Mouse (Mus musculus) B cell, adult 2 months (primary cell): Measurements from ENCODE around the gene Osbpl2.

Source experiments
- DNase-seq, 2 experiments: peaks; one replicate each; pipeline ENCODE4 v3.0.0; 2022

Gene Osbpl2

DNA sequence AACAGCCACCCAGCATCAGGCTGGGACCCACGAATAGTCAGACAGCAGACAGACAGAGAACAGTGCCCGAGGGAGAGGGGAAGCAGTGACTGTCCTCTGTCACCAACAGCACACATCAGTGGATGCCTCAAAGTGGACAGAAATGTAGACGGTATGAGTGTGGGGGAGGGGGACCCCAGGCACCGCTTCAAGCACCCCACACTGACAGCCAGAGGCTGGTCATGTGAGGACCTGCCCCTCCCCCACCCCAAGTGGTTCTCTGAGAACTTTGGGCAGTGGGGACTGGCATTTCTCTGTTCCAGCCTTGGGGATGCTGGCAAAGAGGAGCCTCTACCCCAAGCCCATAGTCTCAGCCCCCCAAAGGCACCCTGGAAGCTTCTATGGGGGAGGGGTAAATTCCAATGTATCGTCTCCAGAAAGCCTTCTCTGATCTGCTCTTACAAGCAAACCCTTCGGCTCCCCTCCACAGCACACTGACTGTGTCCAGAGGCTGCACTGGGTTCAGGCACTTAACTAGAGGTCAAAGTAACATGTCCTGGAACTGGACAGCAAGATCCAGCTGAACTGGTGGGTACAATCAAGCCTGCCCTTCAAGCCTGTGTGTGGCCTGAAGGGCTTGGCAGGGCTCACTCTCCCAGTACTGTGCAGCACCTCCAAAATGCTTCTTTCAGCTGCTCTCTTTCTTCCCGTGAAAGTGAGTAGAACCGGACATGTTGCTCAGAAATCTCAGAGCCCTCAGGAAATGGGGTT, 13.5 kb upstream of the Osbpl2 start:
- no peak for DNase-seq

GRCm38 (mm10) chr2:180107081-180107480, 12.0 kb upstream of the Osbpl2 start:
- DNase-seq, result peak; percentile 34 to 47

DNA sequence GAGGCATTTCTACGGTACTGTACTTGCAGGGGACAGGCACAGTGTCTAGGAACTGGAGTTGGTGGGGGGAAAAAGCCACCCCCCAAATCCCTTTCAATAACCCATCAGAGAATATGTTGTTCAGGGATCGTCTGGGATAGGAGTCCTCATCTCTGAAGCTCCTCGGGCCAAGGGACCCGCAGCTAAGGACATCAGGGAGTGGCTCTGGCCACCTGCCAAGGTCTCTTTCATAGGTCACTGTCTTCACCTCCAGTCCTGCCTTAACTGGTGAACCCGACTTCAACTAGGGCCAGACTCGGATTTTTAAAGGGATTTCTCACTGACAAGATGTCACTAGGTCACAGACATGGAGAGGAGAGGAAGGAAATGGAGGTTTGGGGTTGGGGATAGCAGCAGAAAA, 10.8 kb upstream of the Osbpl2 start:
- DNase-seq, result no peak

GRCm38 (mm10) chr2:180113909-180114890, 4.9 kb upstream of the Osbpl2 start:
- DNase-seq, result no peak

DNA sequence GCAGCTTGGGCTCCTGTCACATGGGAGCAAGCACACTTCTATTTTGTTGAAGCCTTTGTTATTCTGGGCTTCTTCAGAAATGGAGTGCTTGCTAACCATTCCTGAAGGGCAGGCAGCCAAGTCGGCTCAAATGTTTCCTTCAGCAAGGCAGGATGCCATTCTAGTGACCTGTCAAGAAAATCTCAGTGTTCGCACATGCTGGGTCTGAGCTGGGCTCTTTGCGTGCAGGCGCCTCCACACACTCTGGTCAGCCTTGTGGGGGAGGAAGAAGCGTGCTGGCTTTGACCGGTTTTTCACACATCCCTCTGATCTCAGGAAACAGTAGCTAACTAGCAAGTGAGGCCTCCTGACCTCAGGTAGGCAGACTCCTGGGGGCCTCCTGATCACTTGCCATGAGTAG, 3.8 kb upstream of the Osbpl2 start:
- DNase-seq, result no peak

- DNase-seq, result no peak
Measured at GRCm38 (mm10) chr2:180116081-180116493, 3.0 kb upstream of the Osbpl2 start.

DNA sequence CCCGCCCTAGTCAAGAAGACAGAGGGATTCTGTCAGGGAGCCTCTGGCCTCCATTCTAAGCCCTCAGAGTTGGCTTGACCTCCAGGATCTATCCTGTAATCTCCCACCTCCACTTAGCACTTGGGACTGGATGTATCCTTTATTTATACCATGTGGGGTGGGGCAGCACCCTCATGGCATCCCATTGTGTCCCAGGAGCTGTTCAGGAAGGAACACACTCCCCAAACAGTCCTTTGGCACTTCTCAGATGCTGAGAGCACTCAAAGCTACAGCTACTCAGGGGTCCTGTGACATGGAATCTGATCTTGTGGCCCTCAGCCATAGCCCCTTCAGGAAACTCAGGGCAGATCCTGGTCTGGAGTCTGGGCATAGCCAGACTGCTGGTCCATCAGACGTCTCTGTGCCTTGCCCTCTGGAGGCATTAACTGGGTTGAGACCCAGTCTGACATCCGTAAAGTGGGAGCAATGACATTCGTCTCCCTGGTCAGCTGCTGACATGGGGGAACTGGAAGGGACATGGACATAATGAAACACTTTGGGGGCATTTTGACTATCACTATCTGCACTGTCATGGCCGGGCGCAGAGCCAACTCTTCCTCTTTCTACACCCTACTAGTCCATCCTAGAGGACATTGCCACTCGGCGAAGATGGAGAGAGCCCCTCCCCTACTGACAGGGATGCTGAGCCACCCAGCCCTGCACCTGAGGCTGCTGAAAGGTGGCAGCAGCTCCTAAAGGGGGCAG, 2.2 kb upstream of the Osbpl2 start:
- no peak for DNase-seq

GRCm38 (mm10) chr2:180117485-180118194, 1.5 kb upstream of the Osbpl2 start:
- peak; percentile 19 to 20 for DNase-seq

- DNase-seq, result peak; percentile 48 to 59
Measured at GRCm38 (mm10) chr2:180119439-180120291, 559 bp downstream of the Osbpl2 start.

GRCm38 (mm10) chr2:180120292-180120761, 1.2 kb downstream of the Osbpl2 start:
- DNase-seq, result no peak

GRCm38 (mm10) chr2:180124192-180124591, 5.1 kb downstream of the Osbpl2 start:
- DNase-seq, result no peak

DNA sequence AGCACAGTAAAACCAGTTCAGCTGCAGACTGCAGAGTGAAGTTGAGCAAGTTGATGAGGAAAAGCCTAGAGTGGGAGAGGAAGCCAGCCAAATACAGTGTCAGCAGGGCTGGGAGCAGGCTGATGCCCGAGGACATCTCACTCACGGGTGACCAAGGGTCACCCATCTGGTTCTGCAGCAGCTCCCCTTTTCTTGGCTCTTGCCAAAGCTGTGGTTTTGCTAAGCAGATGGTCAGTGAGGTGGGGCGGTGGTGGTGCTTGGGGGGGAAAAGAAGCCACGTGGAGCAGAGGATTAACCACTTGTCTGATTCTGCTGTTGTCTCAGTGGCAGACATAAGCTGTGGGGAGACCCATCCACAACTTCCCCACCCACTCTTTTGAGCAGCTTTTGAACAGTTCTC, 7.1 kb downstream of the Osbpl2 start:
- no peak for DNase-seq

DNA sequence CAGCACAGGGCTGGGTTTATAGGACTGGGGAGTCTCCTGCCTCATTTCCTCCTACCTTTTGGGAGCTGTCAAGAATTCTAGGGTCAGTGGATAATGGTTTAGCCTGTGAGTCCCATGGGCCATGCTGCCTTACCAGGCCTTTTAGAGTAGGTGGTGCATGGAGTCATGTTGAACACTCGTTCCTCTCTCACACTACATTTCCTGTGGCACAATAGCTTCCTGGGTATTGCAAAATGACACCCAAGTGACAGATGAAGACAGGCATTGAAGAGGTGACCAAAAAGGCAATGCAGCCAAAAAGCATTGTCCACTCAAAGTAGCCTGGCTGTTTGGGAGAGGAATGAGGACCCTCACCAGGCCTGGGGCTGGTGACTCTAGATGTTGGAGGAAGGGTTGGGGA, 8.6 kb downstream of the Osbpl2 start:
- DNase-seq, result no peak

- DNase-seq, result no peak
Measured at GRCm38 (mm10) chr2:180133231-180133630, 14.1 kb downstream of the Osbpl2 start.

- DNase-seq, result no peak
Measured at GRCm38 (mm10) chr2:180133911-180134310, 14.8 kb downstream of the Osbpl2 start.

DNA sequence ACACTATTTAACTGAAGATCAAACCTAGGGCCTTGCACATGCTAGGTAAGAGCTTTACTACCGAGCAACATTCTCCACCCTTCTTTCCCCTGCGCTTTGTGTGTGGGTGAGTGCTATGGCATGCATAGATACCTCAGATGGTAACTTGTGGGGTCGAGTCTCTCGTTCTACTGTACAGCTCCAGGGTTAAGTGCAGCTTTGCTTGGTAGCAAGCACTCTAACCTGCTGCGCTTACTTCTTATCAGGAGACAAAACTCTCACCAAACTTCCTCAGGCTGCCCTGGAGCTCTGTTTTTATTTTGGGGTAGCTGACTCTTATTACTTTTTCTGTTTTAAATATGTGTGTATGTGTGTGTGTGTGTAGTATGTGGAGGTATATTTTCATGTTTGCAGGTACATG, 16.3 kb downstream of the Osbpl2 start:
- DNase-seq, result no peak

- no peak for DNase-seq
Measured at GRCm38 (mm10) chr2:180146091-180146490, 27.0 kb downstream of the Osbpl2 start.

- no peak for DNase-seq
Measured at GRCm38 (mm10) chr2:180147379-180147778, 28.3 kb downstream of the Osbpl2 start.

- DNase-seq, result no peak
Measured at GRCm38 (mm10) chr2:180148551-180148950, 29.4 kb downstream of the Osbpl2 start.

GRCm38 (mm10) chr2:180154796-180155195, 35.7 kb downstream of the Osbpl2 start:
- DNase-seq, result no peak

- DNase-seq, result no peak
Measured at GRCm38 (mm10) chr2:180158627-180159026, 39.5 kb downstream of the Osbpl2 start.
